Mouse (Mus musculus) lung, embryonic 14.5 days (tissue): Measurements from ENCODE around the gene 4930442H23Rik. TPM values are rescaled to one million over a fixed set of nuclear protein-coding genes. Genes with fewer than 3 reads are reported as not detected.

Source experiments
- ATAC-seq: fragments of 200-750 bp; cut with Nextera tagmentation; 2 replicates; pipeline ENCODE4 v1.8.0; 2017; ENCODE audit warnings: mild to moderate bottlenecking, moderate TSS enrichment, moderate library complexity; ENCODE audit not compliant: insufficient read depth
- DNase-seq: peaks from one replicate; pipeline ENCODE4 v3.0.0-alpha.2; 2015
- H3K27ac ChIP-seq: fragments of 300-500 bp; sonication (generic); 2 replicates; pipeline ENCODE4 v1.5.1; 2014; ENCODE audit warnings: low read depth, mild to moderate bottlenecking, moderate library complexity
- H3K27me3 ChIP-seq: fragments of 300-500 bp; sonication (generic); 2 replicates; pipeline ENCODE4 v1.6.1; 2014; ENCODE audit warnings: low read length, control low read depth; ENCODE audit not compliant: insufficient read depth
- H3K36me3 ChIP-seq: fragments of 300-500 bp; sonication (generic); 2 replicates; pipeline ENCODE4 v1.6.1; 2014; ENCODE audit warnings: control low read depth; ENCODE audit not compliant: insufficient read depth
- H3K4me1 ChIP-seq: fragments of 300-500 bp; sonication (generic); 2 replicates; pipeline ENCODE4 v1.6.1; 2014; ENCODE audit warnings: antibody characterized with exemption, control low read depth; ENCODE audit not compliant: insufficient read depth
- H3K4me2 ChIP-seq: fragments of 300-500 bp; sonication (generic); 2 replicates; pipeline ENCODE4 v1.6.1; 2014; ENCODE audit warnings: mild to moderate bottlenecking
- H3K4me3 ChIP-seq: fragments of 300-500 bp; sonication (generic); 2 replicates; pipeline ENCODE4 v1.5.1; 2014; ENCODE audit warnings: low read depth, low read length
- H3K9ac ChIP-seq: fragments of 300-500 bp; sonication (generic); 2 replicates; pipeline ENCODE4 v1.6.1; 2014
- H3K9me3 ChIP-seq: fragments of 300-500 bp; sonication (generic); 2 replicates; pipeline ENCODE4 v1.6.1; 2016; ENCODE audit warnings: low read depth, low read length, control low read depth
- CTCF ChIP-seq: IDR thresholded peaks from 2 replicates; pipeline ENCODE4 v1.5.1; 2016; ENCODE audit warnings: antibody characterized with exemption, low read depth
- WGBS: fragments of 180-500 bp; shearing (Covaris S2); extraction: QIAGEN DNeasy Blood & Tissue Kit; methylation state at CpG from one replicate; pipeline ENCODE4 v1.1.7; 2014; 5-methylcytosine and 5-hydroxymethylcytosine counted together
- polyA plus RNA-seq: library from polyadenylated mRNA; unstranded; fragments of >200 nt; fragmentation: Nextera tagmentation; extraction: Ambion mirVana; gene quantifications from 2 replicates; pipeline ENCODE4 v1.2.1, GENCODE M21; 2014

Gene 4930442H23Rik
- polyA plus RNA-seq, 1 experiment from 2014 or later = not detected

GRCm38 (mm10) chr10:81154313-81154712 is 29.3 kb downstream of the 4930442H23Rik start:
- DNase-seq (no peak), ATAC-seq (no peak)
- Histone ChIP-seq H3K9ac (no peak overlapping the region), H3K27me3 (no peaks in the 10 kb centered on the region), H3K9me3 (no peaks in the 10 kb centered on the region), H3K4me1 (no peaks in the 10 kb centered on the region), H3K4me3 (no peak overlapping the region), H3K36me3 (peaks cover 94% of the 10 kb centered on the region), H3K27ac (no peak overlapping the region), H3K4me2 (no peak overlapping the region)
- no peak for TF ChIP-seq CTCF
- 88% methylated on average over 12 of the region's 12 CpGs for WGBS

GRCm38 (mm10) chr10:81152609-81153008 is 31.0 kb downstream of the 4930442H23Rik start:
- DNase-seq (no peak), ATAC-seq (no peak)

GRCm38 (mm10) chr10:81151261-81151660 is 32.4 kb downstream of the 4930442H23Rik start:
- DNase-seq = no peak
- Histone ChIP-seq H3K9ac (no peak overlapping the region), H3K36me3 (peaks cover 95% of the 10 kb centered on the region), H3K27ac (no peak overlapping the region), H3K4me3 (no peak overlapping the region), H3K9me3 (no peaks in the 10 kb centered on the region), H3K4me1 (no peaks in the 10 kb centered on the region), H3K4me2 (no peak overlapping the region), H3K27me3 (no peaks in the 10 kb centered on the region)
- 72% methylated on average over 6 of the region's 6 CpGs for WGBS
- TF ChIP-seq CTCF = no peak
- no peak for ATAC-seq

More at GRCm38 (mm10) chr10:81152609-81153008, 31.0 kb downstream of the 4930442H23Rik start:
- H3K27ac ChIP-seq = no peak overlapping the region
- H3K9ac ChIP-seq = no peak overlapping the region
- no peaks in the 10 kb centered on the region for H3K4me1 ChIP-seq
- H3K4me2 ChIP-seq = no peak overlapping the region
- WGBS = 63% methylated on average over 12 of the region's 12 CpGs
- TF ChIP-seq CTCF = no peak
- no peak overlapping the region for H3K4me3 ChIP-seq
- no peaks in the 10 kb centered on the region for H3K27me3 ChIP-seq
- peaks cover 95% of the 10 kb centered on the region for H3K36me3 ChIP-seq
- H3K9me3 ChIP-seq = no peaks in the 10 kb centered on the region

GRCm38 (mm10) chr10:81146296-81146695 is 37.4 kb downstream of the 4930442H23Rik start:
- H3K4me1 ChIP-seq = no peaks in the 10 kb centered on the region
- no peak overlapping the region for H3K4me2 ChIP-seq
- no peaks in the 10 kb centered on the region for H3K9me3 ChIP-seq
- DNase-seq (no peak), ATAC-seq (no peak)
- H3K27me3 ChIP-seq = no peaks in the 10 kb centered on the region
- no peak overlapping the region for H3K27ac ChIP-seq
- H3K4me3 ChIP-seq = no peak overlapping the region
- 85% methylated on average over 4 of the region's 4 CpGs for WGBS
- H3K9ac ChIP-seq = no peak overlapping the region
- no peak for TF ChIP-seq CTCF
- peaks cover 82% of the 10 kb centered on the region for H3K36me3 ChIP-seq

GRCm38 (mm10) chr10:81145778-81146177 is 37.9 kb downstream of the 4930442H23Rik start:
- ATAC-seq = no peak

GRCm38 (mm10) chr10:81145307-81145706 is 38.3 kb downstream of the 4930442H23Rik start:
- H3K36me3 ChIP-seq = peaks cover 79% of the 10 kb centered on the region
- no peak for ATAC-seq

More at GRCm38 (mm10) chr10:81145778-81146177, 37.9 kb downstream of the 4930442H23Rik start:
- no peak overlapping the region for H3K27ac ChIP-seq
- H3K36me3 ChIP-seq = peaks cover 80% of the 10 kb centered on the region
- no peak for DNase-seq
- H3K27me3 ChIP-seq = no peaks in the 10 kb centered on the region
- no peaks in the 10 kb centered on the region for H3K9me3 ChIP-seq
- no peak overlapping the region for H3K4me2 ChIP-seq
- peaks cover 3% of the 10 kb centered on the region for H3K4me1 ChIP-seq
- no peak overlapping the region for H3K9ac ChIP-seq
- H3K4me3 ChIP-seq = no peak overlapping the region
- WGBS = 86% methylated on average over 7 of the region's 7 CpGs
- TF ChIP-seq CTCF = no peak

GRCm38 (mm10) chr10:81144667-81145066 is 39.0 kb downstream of the 4930442H23Rik start:
- Histone ChIP-seq H3K27ac (no peak overlapping the region), H3K36me3 (peaks cover 73% of the 10 kb centered on the region), H3K9me3 (no peaks in the 10 kb centered on the region), H3K4me3 (no peak overlapping the region), H3K27me3 (no peaks in the 10 kb centered on the region), H3K4me2 (no peak overlapping the region), H3K4me1 (peaks cover 14% of the 10 kb centered on the region), H3K9ac (no peak overlapping the region)
- no peak for TF ChIP-seq CTCF
- ATAC-seq = no peak
- DNase-seq = no peak
- WGBS = 92% methylated on average over 27 of the region's 27 CpGs

More at GRCm38 (mm10) chr10:81145307-81145706, 38.3 kb downstream of the 4930442H23Rik start:
- H3K4me1 ChIP-seq = peaks cover 8% of the 10 kb centered on the region
- no peak for DNase-seq
- no peak overlapping the region for H3K27ac ChIP-seq
- no peak for TF ChIP-seq CTCF
- no peaks in the 10 kb centered on the region for H3K9me3 ChIP-seq
- H3K4me3 ChIP-seq = no peak overlapping the region
- no peak overlapping the region for H3K4me2 ChIP-seq
- no peak overlapping the region for H3K9ac ChIP-seq
- 89% methylated on average over 6 of the region's 6 CpGs for WGBS
- H3K27me3 ChIP-seq = no peaks in the 10 kb centered on the region
